Mouse (Mus musculus) cerebellum, adult 2 months (tissue): ENCODE results near the gene Ccdc194. TPM values are rescaled to one million over a fixed set of nuclear protein-coding genes. Genes with fewer than 3 reads are reported as not detected.

Source experiments
- DNase-seq, 2 experiments: peaks; one replicate each; pipeline ENCODE4 v3.0.0; 2021
- H3K27ac ChIP-seq: fragments of 200-500 bp; 2 replicates; pipeline ENCODE4 v1.5.1; 2012; ENCODE audit warnings: low read length, control low read depth, inconsistent platforms; ENCODE audit not compliant: insufficient read depth
- H3K27me3 ChIP-seq: fragments of 200-500 bp; 2 replicates; pipeline ENCODE4 v1.6.1; 2012; ENCODE audit warnings: inconsistent platforms, mild to moderate bottlenecking, low read length, moderate library complexity; ENCODE audit not compliant: control insufficient read depth, insufficient read depth
- H3K4me1 ChIP-seq: fragments of 200-500 bp; 2 replicates; pipeline ENCODE4 v1.6.1; 2011; ENCODE audit warnings: low read length; ENCODE audit not compliant: control insufficient read depth, insufficient read depth
- H3K4me3 ChIP-seq: fragments of 200-500 bp; replicated peaks from 2 replicates; pipeline ENCODE3; 2011; ENCODE audit warnings: mild to moderate bottlenecking, low read depth, low read length, control low read depth; ENCODE audit not compliant: insufficient read depth
- CTCF ChIP-seq: fragments of 200-500 bp; IDR thresholded peaks from 2 replicates; pipeline ENCODE4 v1.5.1; 2011; ENCODE audit warnings: low read depth, mild to moderate bottlenecking, control low read depth, low read length, moderate library complexity, borderline replicate concordance; ENCODE audit not compliant: insufficient read depth
- POLR2A ChIP-seq: fragments of 200-500 bp; IDR thresholded peaks from 2 replicates; pipeline ENCODE4 v1.6.1; 2011; ENCODE audit warnings: low read length, control low read depth, borderline replicate concordance; ENCODE audit not compliant: insufficient read depth
- WGBS: fragments of 180-500 bp; shearing (Covaris S2); methylation state at CpG from one replicate; pipeline ENCODE4 v1.1.7; 2018; 5-methylcytosine and 5-hydroxymethylcytosine counted together
- polyA plus RNA-seq: library from polyadenylated mRNA; depleted of rRNA; stranded (reverse); fragments of >200 nt; gene quantifications from 2 replicates; pipeline ENCODE4 v1.2.3, GENCODE M21; 2012

Ccdc194 gene
- polyA plus RNA-seq, 1 experiment: 0.08 TPM

- H3K4me3 ChIP-seq: no peak overlapping the region
- 5% methylated on average over 16 of the region's 16 CpGs for WGBS
- peak; percentile 82 for TF ChIP-seq CTCF
- TF ChIP-seq POLR2A: no peak
- no peak overlapping the region for H3K27ac ChIP-seq
- DNase-seq: peak; percentile 85 to 88
- H3K27me3 ChIP-seq: no peaks in the 10 kb centered on the region
- peaks cover 28% of the 10 kb centered on the region for H3K4me1 ChIP-seq
These were observed 30.5 kb downstream of the Ccdc194 start for GRCm38 (mm10) chr8:71495039-71495438.

- H3K4me1 ChIP-seq: peaks cover 9% of the 10 kb centered on the region
- no peaks in the 10 kb centered on the region for H3K27me3 ChIP-seq
- no peak overlapping the region for H3K27ac ChIP-seq
- DNase-seq: peak; percentile 88 to 93
- peak overlapping the region; percentile 68 for H3K4me3 ChIP-seq
- TF ChIP-seq CTCF: no peak
- peak; percentile 47; the same call in 1 of the 2 replicates for TF ChIP-seq POLR2A
- under 1% methylated on average over 22 of the region's 22 CpGs for WGBS
These were observed 37.1 kb downstream of the Ccdc194 start for GRCm38 (mm10) chr8:71488454-71488853.

GRCm38 (mm10) chr8:71487691-71488445, 37.6 kb downstream of the Ccdc194 start, which contains the start of gene Gtpbp3:
Gtpbp3 (plus strand) TSS chr8:71488103.
- H3K4me3 ChIP-seq: peak within 1 kb of the TSS; percentile 68
- no peak for TF ChIP-seq POLR2A
- H3K4me1 ChIP-seq: peaks cover 9% of the 10 kb centered on the region
- under 1% methylated on average over 33 of the region's 33 CpGs for WGBS
- peak within 1 kb of the TSS; percentile 18; the same call in 1 of the 2 replicates for H3K27ac ChIP-seq
- H3K27me3 ChIP-seq: no peaks in the 10 kb centered on the region
- DNase-seq: peak; percentile 82

- WGBS: 7% methylated on average over 7 of the region's 7 CpGs
- DNase-seq: peak in 1 of 2 experiments; percentile 40
These were observed 39.4 kb downstream of the Ccdc194 start for GRCm38 (mm10) chr8:71486136-71486529.

GRCm38 (mm10) chr8:71485142-71486135, 40.1 kb downstream of the Ccdc194 start, which contains the start of gene Ano8:
Ano8 (minus strand) TSS chr8:71485963.
- peaks cover 9% of the 10 kb centered on the region for H3K4me1 ChIP-seq
- peak; percentile 91 to 92 for DNase-seq
- TF ChIP-seq POLR2A (peak; percentile 46; the same call in 1 of the 2 replicates), CTCF (no peak)
- peak within 1 kb of the TSS; percentile 88 for H3K27ac ChIP-seq
- peak within 1 kb of the TSS; percentile 89 for H3K4me3 ChIP-seq
- WGBS: 4% methylated on average over 56 of the region's 58 CpGs
- H3K27me3 ChIP-seq: no peaks in the 10 kb centered on the region

More at GRCm38 (mm10) chr8:71486136-71486529, 39.4 kb downstream of the Ccdc194 start:
- no peaks in the 10 kb centered on the region for H3K27me3 ChIP-seq
- peak overlapping the region; percentile 64 for H3K27ac ChIP-seq
- peaks cover 9% of the 10 kb centered on the region for H3K4me1 ChIP-seq
- TF ChIP-seq CTCF: no peak
- no peak for TF ChIP-seq POLR2A
- peak overlapping the region; percentile 48 for H3K4me3 ChIP-seq

- Histone ChIP-seq H3K4me3 (peak overlapping the region; percentile 89), H3K27me3 (no peaks in the 10 kb centered on the region), H3K4me1 (peaks cover 9% of the 10 kb centered on the region; the same call in 1 of the 2 replicates), H3K27ac (no peak overlapping the region)
- 89% methylated on average over 19 of the region's 19 CpGs for WGBS
- TF ChIP-seq POLR2A (no peak), CTCF (no peak)
- no peak for DNase-seq
These were observed 40.8 kb downstream of the Ccdc194 start for GRCm38 (mm10) chr8:71484736-71485135.

- peaks cover 5% of the 10 kb centered on the region; the same call in 1 of the 2 replicates for H3K4me1 ChIP-seq
- WGBS: 62% methylated on average over 8 of the region's 8 CpGs
- H3K4me3 ChIP-seq: no peak overlapping the region
- no peak for DNase-seq
- H3K27ac ChIP-seq: no peak overlapping the region
- TF ChIP-seq POLR2A (no peak), CTCF (no peak)
- no peaks in the 10 kb centered on the region for H3K27me3 ChIP-seq
These were observed 41.6 kb downstream of the Ccdc194 start for GRCm38 (mm10) chr8:71483932-71484331.
